Mouse (Mus musculus) MEL (cell line): ENCODE measurements around the gene Gm20388.

Experiments
- BHLHE40 ChIP-seq: IDR thresholded peaks from 2 replicates; pipeline ENCODE4 v1.6.1; 2012; ENCODE audit warnings: low read depth, mild to moderate bottlenecking, inconsistent platforms, low read length, improper control_type of control experiment, borderline replicate concordance
- CTCF ChIP-seq, 3 experiments: IDR thresholded peaks in 2 of 3; conservative IDR thresholded peaks in 1 of 3; 2 replicates each; pipeline ENCODE4 v1.5.1; 2011 to 2012; ENCODE audit warnings: low read length in 3 of 3, low read depth in 2 of 3, mild to moderate bottlenecking in 2 of 3, improper control_type of control experiment in 1 of 3, inconsistent platforms in 1 of 3, mixed read lengths in 1 of 3, moderate library complexity in 1 of 3; ENCODE audit not compliant: control insufficient read depth in 1 of 3, insufficient read depth in 1 of 3, poor library complexity in 1 of 3, severe bottlenecking in 1 of 3
- NRF1 ChIP-seq: IDR thresholded peaks from 2 replicates; pipeline ENCODE4 v1.6.1; 2014; ENCODE audit warnings: low read depth, mild to moderate bottlenecking, inconsistent platforms, low read length, improper control_type of control experiment, moderate library complexity; ENCODE audit not compliant: poor library complexity, insufficient read depth, severe bottlenecking
- POLR2A ChIP-seq, 2 experiments: IDR thresholded peaks; 2 replicates each; pipeline ENCODE4 v1.6.1; 2011 to 2012; ENCODE audit warnings: low read length in 2 of 2, mild to moderate bottlenecking in 2 of 2, control low read depth in 1 of 2, improper control_type of control experiment in 1 of 2, low read depth in 1 of 2, moderate library complexity in 1 of 2; ENCODE audit not compliant: control insufficient read depth in 1 of 2, insufficient read depth in 1 of 2, poor library complexity in 1 of 2
- RCOR1 ChIP-seq: IDR thresholded peaks from 2 replicates; pipeline ENCODE4 v1.6.1; 2012; ENCODE audit warnings: low read depth, mild to moderate bottlenecking, inconsistent platforms, low read length, improper control_type of control experiment
- SMC3 ChIP-seq: IDR thresholded peaks from 2 replicates; pipeline ENCODE4 v1.6.1; 2011; ENCODE audit warnings: low read depth, low read length, improper control_type of control experiment
- TAL1 ChIP-seq: IDR thresholded peaks from 2 replicates; pipeline ENCODE4 v1.6.1; 2012; ENCODE audit warnings: mild to moderate bottlenecking, inconsistent platforms, low read length, moderate library complexity, mixed read lengths
- ZMIZ1 ChIP-seq: IDR thresholded peaks from 2 replicates; pipeline ENCODE4 v1.6.1; 2012; ENCODE audit warnings: low read depth, mild to moderate bottlenecking, inconsistent platforms, low read length, improper control_type of control experiment, moderate library complexity

DNA sequence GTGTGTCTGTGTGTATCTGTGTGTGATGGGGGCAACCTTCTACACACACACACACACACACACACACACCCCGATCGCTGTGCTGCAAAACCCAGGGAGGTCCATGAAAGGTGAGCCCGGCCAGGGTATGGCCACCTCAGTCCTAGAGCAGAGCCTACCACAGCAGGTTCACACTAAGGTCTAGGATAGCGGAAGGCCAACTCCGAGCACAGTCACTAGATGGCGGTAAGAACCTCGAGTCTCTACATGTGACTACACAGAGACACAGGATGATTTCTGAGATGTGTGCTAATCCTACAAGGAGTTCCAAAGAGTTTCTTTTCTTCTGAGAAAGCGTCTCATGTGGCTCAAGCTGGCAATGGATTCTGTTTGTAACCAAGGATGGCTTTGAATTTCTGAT, 2016.7 kb downstream of the Gm20388 start:
- TF ChIP-seq ZMIZ1: no peak
- peak; percentile 63 to 86 (median 73) for TF ChIP-seq CTCF (IDR thresholded peaks at IDR 0.05 in 2 of 3, conservative IDR thresholded peaks at IDR 0.05 in 1 of 3; ENCODE audit: control insufficient read depth in 1 of 3, insufficient read depth in 1 of 3, low read depth in 2 of 3, low read length in 3 of 3, poor library complexity in 1 of 3, severe bottlenecking in 1 of 3)
- no peak for TF ChIP-seq POLR2A (IDR thresholded peaks at IDR 0.05; ENCODE audit: control insufficient read depth in 1 of 2, insufficient read depth in 1 of 2, low read depth in 1 of 2, low read length in 2 of 2, poor library complexity in 1 of 2)
- no peak for TF ChIP-seq TAL1
- no peak for TF ChIP-seq NRF1
- TF ChIP-seq SMC3: peak; percentile 65
- no peak for TF ChIP-seq BHLHE40
- no peak for TF ChIP-seq RCOR1
